Mouse (Mus musculus) midbrain, postnatal 0 days (tissue): ENCODE results near the gene Wars. TPM values are rescaled to one million over a fixed set of nuclear protein-coding genes. Genes with fewer than 3 reads are reported as not detected.

Experiments
- ATAC-seq: fragments of 200-750 bp; cut with Nextera tagmentation; 2 replicates; pipeline ENCODE4 v1.8.0; 2017; ENCODE audit warnings: moderate number of reproducible peaks, mild to moderate bottlenecking, moderate TSS enrichment, moderate library complexity; ENCODE audit not compliant: low FRiP score
- DNase-seq: peaks from one replicate; pipeline ENCODE4 v3.0.0-alpha.2; 2015; ENCODE audit warnings: low spot score
- H3K27ac ChIP-seq: fragments of 300-500 bp; sonication (generic); 2 replicates; pipeline ENCODE4 v1.5.1; 2014; ENCODE audit warnings: low read depth, mild to moderate bottlenecking, low read length, mixed read lengths
- H3K27me3 ChIP-seq: fragments of 300-500 bp; sonication (generic); 2 replicates; pipeline ENCODE4 v1.6.1; 2014; ENCODE audit warnings: low read length, control low read depth, mixed read lengths; ENCODE audit not compliant: insufficient read depth
- H3K36me3 ChIP-seq: fragments of 300-500 bp; sonication (generic); 2 replicates; pipeline ENCODE4 v1.6.1; 2014; ENCODE audit warnings: low read length, control low read depth, mixed read lengths; ENCODE audit not compliant: insufficient read depth
- H3K4me1 ChIP-seq: fragments of 300-500 bp; sonication (generic); 2 replicates; pipeline ENCODE4 v1.6.1; 2014; ENCODE audit warnings: mild to moderate bottlenecking, control low read depth, antibody characterized with exemption, low read length, mixed read lengths; ENCODE audit not compliant: insufficient read depth
- H3K4me2 ChIP-seq: fragments of 300-500 bp; sonication (generic); 2 replicates; pipeline ENCODE4 v1.6.1; 2014; ENCODE audit warnings: low read depth, mild to moderate bottlenecking, low read length, mixed read lengths; ENCODE audit not compliant: poor library complexity, severe bottlenecking
- H3K4me3 ChIP-seq: fragments of 300-500 bp; sonication (generic); 2 replicates; pipeline ENCODE4 v1.5.1; 2014; ENCODE audit warnings: low read depth, mild to moderate bottlenecking, low read length, moderate library complexity
- H3K9ac ChIP-seq: fragments of 300-500 bp; sonication (generic); replicated peaks from 2 replicates; pipeline ENCODE4 v1.6.1; 2014; ENCODE audit warnings: mild to moderate bottlenecking, low read length, moderate library complexity, mixed read lengths; ENCODE audit not compliant: poor library complexity, severe bottlenecking
- H3K9me3 ChIP-seq: fragments of 300-500 bp; sonication (generic); 2 replicates; pipeline ENCODE4 v1.6.1; 2016; ENCODE audit warnings: low read length, control low read depth
- CTCF ChIP-seq: IDR thresholded peaks from 2 replicates; pipeline ENCODE4 v1.5.1; 2016; ENCODE audit warnings: antibody characterized with exemption, mild to moderate bottlenecking
- whole genome bisulfite sequencing: fragments of 180-500 bp; shearing (Covaris S2); extraction: QIAGEN DNeasy Blood & Tissue Kit; methylation state at CpG from one replicate; pipeline ENCODE4 v1.1.7; 2014; 5-methylcytosine and 5-hydroxymethylcytosine counted together
- polyA plus RNA-seq: library from polyadenylated mRNA; unstranded; fragments of >200 nt; fragmentation: Nextera tagmentation; extraction: Ambion mirVana; gene quantifications from 2 replicates; pipeline ENCODE4 v1.2.1, GENCODE M21; 2015
- total RNA-seq: library from RNA; depleted of rRNA; stranded (reverse); fragments of >200 nt; gene quantifications from 2 replicates; pipeline ENCODE4 v1.2.3, GENCODE M21; 2014; rRNA removed

The Wars gene
- total RNA-seq (108 and 142 TPM in 2 replicates), polyA plus RNA-seq (97.3 and 99.1 TPM in 2 replicates)

DNA sequence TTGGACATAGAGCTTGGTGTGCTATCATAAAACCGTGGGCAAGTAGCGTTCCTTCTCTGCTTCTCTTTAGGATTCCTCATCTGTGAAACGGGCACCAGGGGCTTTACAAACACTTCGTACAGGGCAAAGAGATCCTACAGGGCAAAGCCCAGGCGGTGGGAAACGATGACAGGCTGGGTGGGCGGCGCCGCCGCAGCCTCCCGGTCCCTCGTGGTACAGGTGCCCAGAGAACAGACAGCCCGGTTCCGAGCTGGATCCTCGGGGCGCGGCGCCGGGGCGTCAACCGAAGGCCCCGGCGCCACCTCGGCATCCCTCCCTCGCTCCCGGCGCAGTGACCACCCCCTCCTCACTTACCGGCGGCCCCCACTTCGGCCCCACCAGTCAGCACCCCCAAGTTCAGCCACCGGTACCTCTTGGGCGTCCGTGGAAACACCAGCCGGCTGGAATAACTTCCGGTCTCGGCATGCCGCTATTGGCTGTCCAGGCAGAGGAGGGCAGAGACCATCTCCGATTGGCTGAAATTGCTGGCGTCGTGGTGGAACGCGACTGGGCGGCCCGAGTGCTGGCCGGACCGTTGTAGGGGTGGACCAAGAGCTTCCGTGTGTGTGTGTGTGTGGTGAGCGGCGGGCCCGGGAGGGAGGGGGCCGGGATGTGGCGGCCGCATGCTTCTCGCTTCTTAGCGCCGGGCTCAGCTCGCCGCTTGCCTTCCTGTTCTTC, at the start of gene Wars:
TSS of gene Wars (minus strand) at position 460 of the 717 bp plus-strand sequence.
- H3K9me3 ChIP-seq = no peaks in the 10 kb centered on the region
- H3K9ac ChIP-seq = peak within 1 kb of the TSS; percentile 70
- peak; percentile 99 for ATAC-seq
- peak; percentile 98 for DNase-seq
- H3K4me1 ChIP-seq = peaks cover 8% of the 10 kb centered on the region
- no peak for TF ChIP-seq CTCF
- WGBS = under 1% methylated on average over 52 of the region's 58 CpGs
- H3K4me2 ChIP-seq = peak within 1 kb of the TSS; percentile 89
- H3K27ac ChIP-seq = peak within 1 kb of the TSS; percentile 38; the same call in 1 of the 2 replicates
- H3K27me3 ChIP-seq = no peaks in the 10 kb centered on the region
- peak within 1 kb of the TSS; percentile 91 for H3K4me3 ChIP-seq
- peaks cover 3% of the 10 kb centered on the region; the same call in 1 of the 2 replicates for H3K36me3 ChIP-seq

DNA sequence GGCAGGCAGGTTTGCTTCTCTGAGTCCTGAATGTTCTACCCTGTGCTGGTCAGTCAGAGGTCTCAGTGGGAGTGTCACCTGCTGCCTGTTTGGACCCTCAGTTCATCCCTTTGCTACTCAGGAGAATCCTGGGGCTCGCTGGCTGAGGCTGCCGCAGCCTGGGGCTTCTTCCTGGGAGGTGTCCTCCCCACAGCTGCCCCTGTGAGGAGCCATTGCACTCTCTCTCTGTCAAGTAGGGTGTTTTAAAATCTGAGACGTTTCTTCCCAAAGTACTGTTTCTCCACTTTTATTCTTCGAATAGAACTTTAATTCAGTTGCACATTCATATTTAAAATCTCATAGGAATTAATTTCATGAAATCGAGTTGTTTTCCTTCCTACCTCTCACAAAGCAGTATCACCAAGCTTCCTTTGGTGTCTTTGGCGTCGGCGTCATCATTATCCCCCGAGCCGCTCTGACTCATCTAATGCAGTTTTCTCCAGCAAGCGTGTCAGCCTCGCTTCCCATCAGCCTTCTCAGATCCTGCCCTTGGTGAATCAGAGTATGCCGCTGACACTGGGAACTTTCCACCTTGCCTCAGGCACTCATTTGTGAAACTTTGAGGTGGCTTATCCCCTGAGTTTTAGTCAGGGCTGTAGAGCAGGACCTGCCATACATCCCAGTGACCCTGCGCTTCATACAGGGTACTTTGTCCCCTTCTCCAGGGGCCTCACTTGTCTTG, 48.4 kb upstream of the Wars start:
- 66% methylated on average over 14 of the region's 14 CpGs for WGBS

GRCm38 (mm10) chr12:108941282-108941681, 47.3 kb upstream of the Wars start:
- 0 out of 2 replicates have a peak, but pooled peaks cover 4% of the 10 kb centered on the region for H3K4me1 ChIP-seq
- H3K27ac ChIP-seq = no peak overlapping the region
- TF ChIP-seq CTCF = peak; percentile 59
- no peak for ATAC-seq
- no peak overlapping the region for H3K9ac ChIP-seq
- no peak for DNase-seq
- H3K27me3 ChIP-seq = no peaks in the 10 kb centered on the region
- no peak overlapping the region for H3K4me2 ChIP-seq
- no peaks in the 10 kb centered on the region for H3K9me3 ChIP-seq
- WGBS = 60% methylated on average over 2 of the region's 2 CpGs
- no peaks in the 10 kb centered on the region for H3K36me3 ChIP-seq
- H3K4me3 ChIP-seq = no peak overlapping the region

More for the DNA sequence above, 48.4 kb upstream of the Wars start:
- ATAC-seq (no peak), DNase-seq (no peak)
- Histone ChIP-seq H3K4me3 (no peak overlapping the region), H3K36me3 (no peaks in the 10 kb centered on the region), H3K9me3 (no peaks in the 10 kb centered on the region), H3K4me1 (0 out of 2 replicates have a peak, but pooled peaks cover 4% of the 10 kb centered on the region), H3K27me3 (no peaks in the 10 kb centered on the region), H3K4me2 (no peak overlapping the region), H3K27ac (no peak overlapping the region), H3K9ac (no peak overlapping the region)
- TF ChIP-seq CTCF = peak; percentile 49

DNA sequence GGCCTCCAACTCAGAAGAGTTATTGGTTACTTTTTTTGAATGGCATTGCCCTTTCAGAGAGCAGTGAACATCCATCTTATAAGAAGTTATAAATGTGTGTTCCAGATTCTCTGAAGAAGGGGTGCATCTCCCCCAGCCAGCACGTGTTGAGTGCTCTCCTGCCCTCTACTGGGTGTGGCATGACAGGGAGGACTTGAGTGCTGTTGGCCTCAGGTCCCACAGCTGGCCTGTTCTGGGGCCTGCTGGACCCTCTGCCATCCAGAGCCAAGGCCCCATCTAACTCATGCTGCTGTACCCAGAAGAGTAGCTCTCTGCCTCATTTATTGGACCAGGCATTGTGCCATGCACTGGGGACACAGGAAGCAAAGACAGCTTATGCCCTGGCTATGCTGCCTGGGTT, 46.3 kb upstream of the Wars start:
- Histone ChIP-seq H3K36me3 (no peaks in the 10 kb centered on the region), H3K4me3 (no peak overlapping the region), H3K27ac (no peak overlapping the region), H3K9ac (no peak overlapping the region), H3K9me3 (no peaks in the 10 kb centered on the region), H3K4me2 (no peak overlapping the region), H3K4me1 (0 out of 2 replicates have a peak, but pooled peaks cover 4% of the 10 kb centered on the region), H3K27me3 (no peaks in the 10 kb centered on the region)
- no peak for ATAC-seq
- TF ChIP-seq CTCF = no peak
- no peak for DNase-seq
- 53% methylated on average over 1 of the region's 1 CpGs for WGBS

- no peak overlapping the region for H3K4me2 ChIP-seq
- no peaks in the 10 kb centered on the region for H3K27me3 ChIP-seq
- TF ChIP-seq CTCF = no peak
- 0 out of 2 replicates have a peak, but pooled peaks cover 4% of the 10 kb centered on the region for H3K4me1 ChIP-seq
- no peak overlapping the region for H3K4me3 ChIP-seq
- no peaks in the 10 kb centered on the region for H3K9me3 ChIP-seq
- DNase-seq (no peak), ATAC-seq (no peak)
- 58% methylated on average over 9 of the region's 9 CpGs for whole genome bisulfite sequencing
- H3K36me3 ChIP-seq = no peaks in the 10 kb centered on the region
- no peak overlapping the region for H3K27ac ChIP-seq
- H3K9ac ChIP-seq = no peak overlapping the region
These were observed 45.3 kb upstream of the Wars start for GRCm38 (mm10) chr12:108939317-108939716.

DNA sequence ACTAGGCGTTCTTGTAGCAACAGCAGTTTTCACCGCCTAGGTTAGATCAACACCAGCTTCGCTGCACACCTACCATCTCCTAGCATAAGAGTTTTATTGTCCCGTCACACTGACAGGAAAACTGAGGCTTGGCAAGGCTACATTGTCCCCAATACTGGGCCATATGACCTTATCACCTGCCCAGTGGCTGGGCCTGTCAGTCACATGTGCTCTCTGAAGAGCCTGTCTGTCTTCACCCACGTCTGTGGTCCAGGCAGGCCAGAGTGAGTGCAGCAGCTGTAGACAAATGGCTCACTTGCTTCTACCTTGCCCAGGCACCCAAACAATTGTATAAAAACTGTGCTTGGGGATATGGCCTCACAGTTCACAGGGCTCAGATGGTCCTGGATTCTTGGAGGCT, 44.9 kb upstream of the Wars start:
- Histone ChIP-seq H3K4me1 (0 out of 2 replicates have a peak, but pooled peaks cover 4% of the 10 kb centered on the region), H3K4me2 (no peak overlapping the region), H3K4me3 (no peak overlapping the region), H3K36me3 (no peaks in the 10 kb centered on the region), H3K27me3 (no peaks in the 10 kb centered on the region), H3K9me3 (no peaks in the 10 kb centered on the region), H3K27ac (no peak overlapping the region), H3K9ac (no peak overlapping the region)
- ATAC-seq = no peak
- TF ChIP-seq CTCF = no peak
- no peak for DNase-seq
- 87% methylated on average over 5 of the region's 5 CpGs for WGBS
